In genomic region chr17:35544680-35545079, GRCm38 (mm10) we compare ENCODE assay signal across 8 mouse cellular contexts. TPM values are rescaled to one million over a fixed set of nuclear protein-coding genes. Genes with fewer than 3 reads are reported as not detected.
DNase-seq lines count a peak whose midpoint lies in the region; ATAC-seq and TF ChIP-seq lines count a peak whose summit lies in the region.

No protein-coding gene starts in this region.

- no peak overlapping the region for H3K4me3 ChIP-seq in liver, adult 2 months (ENCODE audit: insufficient read depth, low read depth, low read length)
- no peak overlapping the region for H3K4me3 ChIP-seq in liver, embryonic 11.5 days (ENCODE audit: low read depth, low read length)
- no peak overlapping the region for H3K4me3 ChIP-seq in hindbrain, embryonic 11.5 days (ENCODE audit: low read depth, low read length)

- no peaks in the 10 kb centered on the region for H3K27me3 ChIP-seq in liver, adult 2 months (ENCODE audit: control insufficient read depth, insufficient read depth, low read length)
- H3K27me3 ChIP-seq in liver, embryonic 11.5 days (replicated peaks; ENCODE audit: control insufficient read depth, insufficient read depth, low read length), result no peaks in the 10 kb centered on the region
- no peaks in the 10 kb centered on the region for H3K27me3 ChIP-seq in hindbrain, embryonic 11.5 days (ENCODE audit: control insufficient read depth, insufficient read depth, low read length)

- no peaks in the 10 kb centered on the region for H3K4me1 ChIP-seq in liver, adult 2 months (ENCODE audit: control insufficient read depth, insufficient read depth, low read length)
- no peaks in the 10 kb centered on the region for H3K4me1 ChIP-seq in liver, embryonic 11.5 days (replicated peaks; ENCODE audit: control insufficient read depth, insufficient read depth, low read length)
- peaks cover 4% of the 10 kb centered on the region for H3K4me1 ChIP-seq in hindbrain, embryonic 11.5 days (replicated peaks; ENCODE audit: control insufficient read depth, insufficient read depth, low read length)

- 42% methylated on average over 6 of the region's 6 CpGs for WGBS in liver, adult 2 months
- 34% methylated on average over 6 of the region's 6 CpGs for WGBS in liver, embryonic 11.5 days
- WGBS in hindbrain, embryonic 11.5 days, result 37% methylated on average over 6 of the region's 6 CpGs

- H3K27ac ChIP-seq in liver, adult 2 months (replicated peaks; ENCODE audit: insufficient read depth, low read depth, low read length), result no peak overlapping the region
- no peak overlapping the region for H3K27ac ChIP-seq in liver, embryonic 11.5 days (ENCODE audit: low read depth, low read length)
- H3K27ac ChIP-seq in hindbrain, embryonic 11.5 days (ENCODE audit: low read depth, low read length), result no peak overlapping the region

- ATAC-seq in liver, embryonic 11.5 days (replicated peaks; ENCODE audit: low FRiP score), result no peak
- ATAC-seq in hindbrain, embryonic 11.5 days (ENCODE audit: low FRiP score), result no peak; the same call in 1 of the 2 replicates
- ATAC-seq in activated CD4-positive, CD25-positive, alpha-beta regulatory T cell, adult 4 months, result no peak

- TF ChIP-seq CTCF in liver, adult 2 months (IDR thresholded peaks at IDR 0.05; ENCODE audit: low read depth, low read length), result peak; percentile 72

- TF ChIP-seq POLR2A in liver, adult 2 months (IDR thresholded peaks at IDR 0.05; ENCODE audit: extremely low read depth, insufficient read depth, low read length), result no peak

- no peaks in the 10 kb centered on the region for H3K36me3 ChIP-seq in liver, adult 2 months (ENCODE audit: control insufficient read depth, insufficient read depth, low read length)
- H3K36me3 ChIP-seq in liver, embryonic 11.5 days (ENCODE audit: control insufficient read depth, insufficient read depth, low read length), result no peaks in the 10 kb centered on the region
- H3K36me3 ChIP-seq in hindbrain, embryonic 11.5 days (ENCODE audit: control insufficient read depth, insufficient read depth, low read length), result no peaks in the 10 kb centered on the region

- no peaks in the 10 kb centered on the region for H3K79me2 ChIP-seq in liver, adult 2 months (ENCODE audit: control insufficient read depth, insufficient read depth, low read length)

- H3K9me3 ChIP-seq in liver, embryonic 11.5 days (ENCODE audit: control insufficient read depth, low read length), result no peaks in the 10 kb centered on the region
- H3K9me3 ChIP-seq in hindbrain, embryonic 11.5 days (ENCODE audit: control insufficient read depth, low read length), result no peaks in the 10 kb centered on the region

- no peak overlapping the region for H3K4me2 ChIP-seq in liver, embryonic 11.5 days
- no peak overlapping the region for H3K4me2 ChIP-seq in hindbrain, embryonic 11.5 days (replicated peaks; ENCODE audit: low read depth, low read length)

- intact Hi-C loops in left cerebral cortex, postnatal 36 days (cut with DNase I), result no loop called here

- DNase-seq in liver, adult 2 months (ENCODE audit: extremely low read depth, low read depth, low spot score), result peak; percentile 17
- DNase-seq in liver, embryonic 11.5 days (ENCODE audit: low spot score), result no peak
- DNase-seq in R1 (ENCODE audit: low read depth, low spot score), result peak; percentile 90
- peak; percentile 80 to 81 for DNase-seq in cerebellum, postnatal 25 days
- peak; percentile 81 for DNase-seq in hindbrain, embryonic 11.5 days (ENCODE audit: low spot score)
- peak; percentile 30 to 54 for DNase-seq in left cerebral cortex, postnatal 36 days (ENCODE audit: low spot score in 2 of 2)
- DNase-seq in natural killer cell, adult 2 months (ENCODE audit: low spot score in 2 of 2), result peak; percentile 37 to 49

- no peak overlapping the region for H3K9ac ChIP-seq in liver, adult 2 months (ENCODE audit: low read depth, low read length)
- H3K9ac ChIP-seq in liver, embryonic 11.5 days (ENCODE audit: low read depth, low read length), result no peak overlapping the region
- H3K9ac ChIP-seq in hindbrain, embryonic 11.5 days (ENCODE audit: low read depth, low read length), result no peak overlapping the region

RNA-seq across cellular contexts. Expression of gene Cdsn, which starts 7.2 kb away (rescaled TPM):
- not detected in 2 replicates for total RNA-seq in liver, adult 2 months (2014; rRNA removed)
- polyA plus RNA-seq in liver, adult 2 months (2012; rRNA removed), result not detected in 2 replicates
- 0.17 TPM in 1 of 2 replicates, not detected in the other for polyA plus RNA-seq in liver, embryonic 11.5 days (2014; fragmentation: Nextera tagmentation; extraction: Ambion mirVana)
- polyA plus RNA-seq in hindbrain, embryonic 11.5 days (2014; fragmentation: Nextera tagmentation; extraction: Ambion mirVana), result 0.06 and 0.20 TPM in 2 replicates
- total RNA-seq in left cerebral cortex, postnatal 36 days (2021), result 1 to 10 TPM; 1.4 to 1.6 TPM
- not detected for polyA plus RNA-seq in activated CD4-positive, CD25-positive, alpha-beta regulatory T cell, adult 4 months (2017; shearing (Covaris generic))

RNA-seq across cellular contexts. Expression of gene Psors1c2, which starts 11.7 kb away (rescaled TPM):
- not detected in 2 replicates for total RNA-seq in liver, adult 2 months (2014; rRNA removed)
- polyA plus RNA-seq in liver, adult 2 months (2012; rRNA removed), result not detected in 2 replicates
- polyA plus RNA-seq in liver, embryonic 11.5 days (2014; fragmentation: Nextera tagmentation; extraction: Ambion mirVana), result 0.69 TPM in 1 of 2 replicates, not detected in the other
- polyA plus RNA-seq in hindbrain, embryonic 11.5 days (2014; fragmentation: Nextera tagmentation; extraction: Ambion mirVana), result 0.67 and 0.97 TPM in 2 replicates
- 1 to 10 TPM in 1 of 2 experiments, under 1 TPM in 1; 0.79 to 2.5 TPM for total RNA-seq in left cerebral cortex, postnatal 36 days (2021)
- polyA plus RNA-seq in activated CD4-positive, CD25-positive, alpha-beta regulatory T cell, adult 4 months (2017; shearing (Covaris generic)), result not detected

RNA-seq across cellular contexts. Expression of gene 2300002M23Rik, which starts 22.6 kb away (rescaled TPM):
- not detected in 2 replicates for total RNA-seq in liver, adult 2 months (2014; rRNA removed)
- not detected in 2 replicates for polyA plus RNA-seq in liver, adult 2 months (2012; rRNA removed)
- polyA plus RNA-seq in liver, embryonic 11.5 days (2014; fragmentation: Nextera tagmentation; extraction: Ambion mirVana), result not detected in 2 replicates
- polyA plus RNA-seq in hindbrain, embryonic 11.5 days (2014; fragmentation: Nextera tagmentation; extraction: Ambion mirVana), result not detected in 2 replicates
- not detected for total RNA-seq in left cerebral cortex, postnatal 36 days (2021)
- not detected for polyA plus RNA-seq in activated CD4-positive, CD25-positive, alpha-beta regulatory T cell, adult 4 months (2017; shearing (Covaris generic))

RNA-seq across cellular contexts. Expression of gene Cchcr1, which starts 27.8 kb away (rescaled TPM):
- 1.4 and 1.9 TPM in 2 replicates for total RNA-seq in liver, adult 2 months (2014; rRNA removed)
- 1.9 and 2.1 TPM in 2 replicates for polyA plus RNA-seq in liver, adult 2 months (2012; rRNA removed)
- polyA plus RNA-seq in liver, embryonic 11.5 days (2014; fragmentation: Nextera tagmentation; extraction: Ambion mirVana), result 13.4 and 14.2 TPM in 2 replicates
- 8.3 and 8.9 TPM in 2 replicates for polyA plus RNA-seq in hindbrain, embryonic 11.5 days (2014; fragmentation: Nextera tagmentation; extraction: Ambion mirVana)
- total RNA-seq in left cerebral cortex, postnatal 36 days (2021), result 10 to 100 TPM; 10.1 to 15.2 TPM
- polyA plus RNA-seq in activated CD4-positive, CD25-positive, alpha-beta regulatory T cell, adult 4 months (2017; shearing (Covaris generic)), result 1 to 10 TPM; 3.7 to 5.0 TPM

RNA-seq across cellular contexts. Expression of gene Tcf19, which starts 28.1 kb away (rescaled TPM):
- total RNA-seq in liver, adult 2 months (2014; rRNA removed), result 1.9 and 4.0 TPM in 2 replicates
- polyA plus RNA-seq in liver, adult 2 months (2012; rRNA removed), result 2.7 and 3.1 TPM in 2 replicates
- 37.3 and 41.2 TPM in 2 replicates for polyA plus RNA-seq in liver, embryonic 11.5 days (2014; fragmentation: Nextera tagmentation; extraction: Ambion mirVana)
- 49.4 and 50.8 TPM in 2 replicates for polyA plus RNA-seq in hindbrain, embryonic 11.5 days (2014; fragmentation: Nextera tagmentation; extraction: Ambion mirVana)
- 10 to 100 TPM in 1 of 2 experiments, 1 to 10 TPM in 1; 9.0 to 13.4 TPM for total RNA-seq in left cerebral cortex, postnatal 36 days (2021)
- 10 to 100 TPM; 29.2 to 36.6 TPM for polyA plus RNA-seq in activated CD4-positive, CD25-positive, alpha-beta regulatory T cell, adult 4 months (2017; shearing (Covaris generic))
